Mouse (Mus musculus) cerebellum, adult 8-10 months (tissue): ENCODE measurements around the gene Akr1c14.
"Not testable (repeated sequence)": the region's sequence is repeated elsewhere in the genome, so short reads cannot be mapped to it uniquely, and the experiment has no call there.

Experiments used
- DNase-seq: peaks from one replicate; pipeline ENCODE4 v3.0.0; 2022

The Akr1c14 gene

GRCm38 (mm10) chr13:4048719-4049118, at the start of gene Akr1c14:
TSS of gene Akr1c14 (plus strand) at chr13:4049011.
- DNase-seq: no peak

GRCm38 (mm10) chr13:4001687-4002086, 47.1 kb upstream of the Akr1c14 start:
- peak; percentile 28 for DNase-seq

DNA sequence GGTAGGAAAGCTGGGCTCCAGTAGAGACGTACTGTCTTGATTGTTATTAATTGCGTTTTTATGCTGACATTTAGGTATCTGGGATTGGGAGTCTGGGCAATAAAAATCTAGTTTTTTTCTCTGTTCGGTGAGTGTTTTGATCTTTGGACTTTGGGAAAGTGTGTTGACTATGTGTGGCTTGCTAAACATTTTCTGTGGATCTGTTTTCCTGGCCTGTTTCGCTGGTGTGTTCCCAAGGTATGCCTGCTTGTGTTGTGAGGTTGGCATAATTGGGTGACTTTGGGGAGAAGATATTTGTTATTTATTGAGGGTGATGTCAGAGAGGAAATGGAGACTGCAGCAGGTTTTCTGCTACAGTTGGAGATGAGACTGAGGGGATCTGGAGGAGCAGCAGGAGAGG, 38.0 kb upstream of the Akr1c14 start:
- no peak for DNase-seq

DNA sequence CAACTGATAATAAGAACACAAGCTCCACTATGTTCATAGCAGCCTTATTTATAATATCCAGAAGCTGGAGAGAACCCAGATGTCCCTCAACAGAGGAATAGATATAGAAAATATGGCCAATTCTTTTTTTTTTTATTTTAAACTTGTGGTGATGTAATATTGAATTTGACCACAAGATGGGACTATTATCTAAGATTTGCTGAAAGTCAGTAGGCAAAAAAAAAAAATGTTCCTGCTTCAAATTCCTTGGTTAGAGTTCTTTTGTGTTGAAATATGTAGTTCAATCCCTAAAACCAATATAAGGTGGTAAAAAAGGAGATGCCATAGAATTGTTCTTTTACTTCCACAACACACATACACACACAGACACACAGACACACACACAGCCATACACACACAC, 35.0 kb upstream of the Akr1c14 start:
- DNase-seq: no peak

GRCm38 (mm10) chr13:4029897-4030296, 18.9 kb upstream of the Akr1c14 start:
- DNase-seq: no peak

- no peak for DNase-seq
Measured at GRCm38 (mm10) chr13:4032512-4032911, 16.3 kb upstream of the Akr1c14 start.

GRCm38 (mm10) chr13:4035052-4035451, 13.8 kb upstream of the Akr1c14 start:
- DNase-seq: no peak

GRCm38 (mm10) chr13:4046113-4046512, 2.7 kb upstream of the Akr1c14 start:
- no peak for DNase-seq

- DNase-seq: no peak
Measured at GRCm38 (mm10) chr13:4046841-4047240, 2.0 kb upstream of the Akr1c14 start.

DNA sequence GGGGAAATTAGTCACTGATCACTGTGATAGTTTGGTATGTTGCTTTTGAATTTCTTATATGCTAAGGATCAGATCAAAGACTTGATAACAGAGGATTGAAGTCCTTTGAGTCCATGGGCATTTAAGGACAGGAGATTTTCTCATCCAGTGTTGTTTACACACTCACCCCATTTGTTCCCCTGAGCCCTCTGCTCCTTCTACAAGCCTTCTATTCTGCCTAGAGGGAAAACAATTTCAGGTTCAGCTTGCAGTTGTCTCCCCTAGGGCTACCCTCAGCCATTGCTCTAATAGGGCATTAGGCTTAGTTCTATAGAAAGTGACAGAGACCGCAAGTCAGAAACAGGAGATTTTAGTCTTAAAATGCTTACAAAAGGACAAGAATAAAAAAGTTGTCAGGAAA, 585 bp upstream of the Akr1c14 start:
- no peak for DNase-seq

DNA sequence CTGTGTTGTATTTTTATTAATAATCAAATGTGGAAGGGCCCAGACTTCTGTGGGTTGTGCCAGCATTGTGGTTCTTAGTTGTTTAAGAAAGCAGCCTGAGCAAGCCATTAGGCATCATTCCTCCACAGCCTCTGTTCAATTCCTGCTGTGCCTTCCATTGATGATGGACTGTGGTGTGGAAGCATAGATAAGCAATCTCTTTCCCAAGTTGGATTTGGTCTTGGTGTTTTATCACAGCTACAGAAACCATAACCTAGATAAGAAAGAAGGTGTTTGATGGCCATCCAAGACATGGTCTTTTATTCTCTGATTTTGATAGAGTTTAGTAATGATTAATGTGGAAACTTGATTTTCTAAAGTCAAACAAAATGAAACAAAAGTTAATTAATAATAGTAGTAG, 844 bp downstream of the Akr1c14 start:
- no peak for DNase-seq

DNA sequence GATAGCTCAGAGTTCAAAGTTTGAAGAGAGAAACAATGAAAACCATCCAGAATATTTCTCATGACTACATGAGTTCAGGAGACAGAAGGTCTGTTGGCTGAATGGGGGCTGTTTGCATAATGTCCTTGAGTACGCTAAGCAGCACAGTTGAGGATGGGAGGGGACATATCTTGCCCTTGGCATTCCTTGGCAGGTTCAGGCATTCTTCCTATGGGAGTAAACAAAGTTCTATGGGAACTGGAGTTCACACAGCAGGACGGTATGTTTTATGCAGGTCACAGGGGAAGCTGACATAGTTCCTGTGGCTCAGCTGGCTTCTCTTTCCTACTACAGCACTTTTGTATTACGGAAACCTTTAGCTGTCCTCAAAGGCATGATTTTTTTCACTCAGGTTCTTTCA, 6.6 kb downstream of the Akr1c14 start:
- no peak for DNase-seq

DNA sequence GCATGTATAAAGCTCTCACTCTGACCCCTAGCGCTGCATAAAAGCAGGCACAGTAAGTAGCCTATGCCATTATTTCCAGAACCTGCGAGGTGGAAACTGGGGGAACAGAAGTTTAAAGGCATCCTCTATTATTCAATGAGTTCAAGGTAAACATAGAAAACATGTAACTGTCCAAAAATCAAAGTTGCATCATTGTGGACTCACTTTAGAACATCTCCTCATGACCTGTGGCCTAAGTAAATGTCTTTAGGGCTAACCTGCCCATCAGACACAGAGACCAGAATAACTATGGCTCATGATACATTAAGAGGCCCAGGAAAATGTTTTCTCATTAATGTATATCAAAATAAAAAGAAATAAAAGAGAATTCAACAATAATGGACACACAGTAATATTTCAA, 7.4 kb downstream of the Akr1c14 start:
- no peak for DNase-seq

- DNase-seq: not testable (repeated sequence)
Measured at GRCm38 (mm10) chr13:4058239-4058638, 9.4 kb downstream of the Akr1c14 start.

DNA sequence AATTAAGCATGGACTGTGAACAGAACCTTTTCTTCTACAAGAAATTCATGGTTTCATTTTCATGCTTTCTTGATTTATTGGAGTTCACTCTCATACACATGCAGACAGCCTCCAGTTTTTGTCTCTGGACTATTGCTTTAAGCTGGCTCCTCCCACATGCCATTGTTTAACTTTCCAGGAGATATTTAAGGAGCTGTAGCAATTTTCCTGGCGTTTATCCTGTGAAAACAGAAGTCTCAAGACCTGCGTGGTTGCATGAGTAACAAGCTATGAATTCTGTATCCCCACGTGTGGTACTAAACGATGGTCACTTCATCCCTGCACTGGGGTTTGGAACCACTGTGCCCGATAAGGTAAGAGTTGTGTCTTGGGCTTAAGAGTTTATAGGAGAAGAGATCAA, 10.6 kb downstream of the Akr1c14 start:
- DNase-seq: no peak

GRCm38 (mm10) chr13:4060214-4060730, 11.5 kb downstream of the Akr1c14 start:
- DNase-seq: no peak

DNA sequence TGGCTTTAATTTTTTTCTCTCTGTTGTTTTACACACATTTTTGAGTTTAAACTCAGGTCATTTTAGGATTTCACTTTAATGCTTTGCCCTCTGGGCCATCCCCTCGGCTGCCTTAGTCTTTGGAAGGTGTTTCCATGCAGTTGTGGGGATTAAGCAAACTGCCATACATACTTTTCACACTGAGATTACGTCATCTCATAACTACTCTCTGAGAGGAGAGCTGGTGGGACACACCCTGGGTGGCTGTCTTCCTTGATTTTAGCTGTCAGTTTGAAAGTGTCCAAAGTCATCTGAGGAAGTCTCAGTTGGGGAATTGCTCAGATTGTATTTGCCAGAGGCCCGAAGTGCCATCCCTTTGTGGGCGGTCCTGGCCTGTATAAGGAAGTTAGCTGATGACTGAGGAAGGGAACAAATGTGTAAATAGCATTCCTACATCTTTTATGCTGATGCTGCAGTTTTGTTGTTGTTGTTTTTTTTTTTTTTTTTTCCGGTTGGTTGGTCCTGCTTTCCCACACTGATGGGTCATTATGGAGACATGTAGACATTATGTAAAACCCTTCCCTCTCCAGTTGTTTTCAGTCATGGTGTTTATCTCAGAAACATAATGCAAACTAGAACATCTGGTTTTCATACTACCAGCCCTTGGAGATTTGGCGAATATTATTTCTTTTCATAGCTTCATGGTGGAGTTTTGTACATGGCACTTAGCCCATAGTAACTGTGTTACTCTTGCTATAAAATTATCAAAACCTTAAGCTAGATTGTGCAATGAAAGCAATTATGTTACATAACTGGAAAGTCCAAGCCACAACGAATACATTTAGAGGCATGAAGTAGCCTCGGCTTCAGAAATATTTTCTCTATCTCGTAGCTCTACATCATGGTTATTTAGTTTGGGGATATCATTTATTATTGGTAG, 28.0 kb downstream of the Akr1c14 start:
- DNase-seq: no peak

DNA sequence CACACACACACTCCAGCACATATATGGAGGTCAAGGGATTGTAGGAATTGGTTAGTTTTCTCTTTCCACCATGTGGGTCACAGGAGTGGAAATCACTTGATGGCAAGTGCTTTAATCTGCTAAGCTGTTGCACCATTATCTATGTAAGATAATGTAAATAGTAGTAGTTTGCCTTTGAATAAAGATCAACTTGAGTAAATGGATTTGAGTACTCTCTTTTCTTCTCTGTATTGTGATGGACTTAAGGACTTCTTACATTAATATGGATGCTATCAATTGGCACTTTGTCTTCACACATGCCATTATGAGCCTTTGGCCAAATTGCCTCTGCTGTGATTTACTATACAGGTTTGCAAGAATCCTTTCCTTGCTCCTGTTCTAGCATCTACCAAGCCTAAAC, 31.1 kb downstream of the Akr1c14 start:
- no peak for DNase-seq

DNA sequence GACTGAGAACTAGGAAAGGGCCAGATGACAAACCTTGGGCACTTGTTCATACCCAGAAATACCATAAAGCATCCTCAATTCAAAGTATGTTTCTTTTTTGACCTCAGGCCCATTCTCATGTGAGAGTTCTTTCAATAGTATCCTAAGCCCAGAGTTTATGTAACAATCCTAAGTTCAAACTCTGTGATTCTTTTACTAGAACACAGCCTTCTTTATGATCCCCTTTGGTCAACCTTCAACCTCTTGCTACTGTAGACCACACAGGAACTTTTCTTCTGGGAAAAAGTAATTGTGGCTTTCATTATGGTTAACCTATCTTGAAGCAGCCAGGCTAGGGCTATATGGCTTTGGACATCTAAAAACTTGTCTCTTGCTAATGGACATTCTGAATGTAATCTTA, 52.9 kb downstream of the Akr1c14 start:
- DNase-seq: no peak

- DNase-seq: no peak
Measured at GRCm38 (mm10) chr13:4102721-4103120, 53.9 kb downstream of the Akr1c14 start.

DNA sequence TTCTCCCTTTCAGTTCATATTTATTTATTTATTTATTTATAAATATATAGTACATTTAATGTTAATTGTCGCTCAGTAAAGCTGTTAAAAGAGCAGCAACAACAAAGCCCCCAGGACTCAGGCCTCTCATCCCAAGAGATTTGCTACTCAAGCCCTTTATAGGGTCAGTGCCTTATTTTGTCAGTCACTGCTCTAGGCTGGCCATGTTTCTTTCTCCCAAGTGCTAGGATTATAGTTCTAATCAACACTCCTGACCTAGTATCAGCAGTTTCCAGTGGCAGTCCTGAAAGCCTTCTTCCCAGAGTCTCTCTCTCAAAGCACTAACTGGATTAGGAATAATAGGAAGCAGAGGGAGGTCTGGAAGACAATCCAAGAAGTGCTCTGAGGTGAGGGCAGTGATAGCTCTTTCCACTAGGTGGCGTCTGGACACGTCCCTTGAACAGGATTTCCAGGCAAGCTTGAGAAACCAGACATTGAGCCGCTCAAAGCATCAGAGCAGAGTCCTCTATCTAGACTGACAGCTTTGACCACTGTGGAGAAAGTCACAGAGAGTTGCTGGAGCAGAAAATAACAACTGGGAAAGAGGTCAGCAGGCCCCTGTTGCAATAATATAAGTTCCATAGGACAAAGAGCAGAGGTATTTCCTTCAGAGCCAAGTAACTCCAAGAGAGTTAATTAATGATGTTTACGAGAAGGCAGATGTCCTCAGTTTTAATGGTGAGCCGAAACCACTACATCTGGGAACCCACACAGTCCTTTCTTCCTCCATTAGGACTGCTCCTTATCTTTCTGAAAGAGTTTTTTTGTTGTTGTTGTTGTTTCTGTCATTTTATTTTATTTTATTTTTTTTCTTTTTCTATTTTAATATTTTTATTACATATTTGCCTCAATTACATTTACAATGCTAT, 61.7 kb downstream of the Akr1c14 start:
- DNase-seq: peak; percentile 16

DNA sequence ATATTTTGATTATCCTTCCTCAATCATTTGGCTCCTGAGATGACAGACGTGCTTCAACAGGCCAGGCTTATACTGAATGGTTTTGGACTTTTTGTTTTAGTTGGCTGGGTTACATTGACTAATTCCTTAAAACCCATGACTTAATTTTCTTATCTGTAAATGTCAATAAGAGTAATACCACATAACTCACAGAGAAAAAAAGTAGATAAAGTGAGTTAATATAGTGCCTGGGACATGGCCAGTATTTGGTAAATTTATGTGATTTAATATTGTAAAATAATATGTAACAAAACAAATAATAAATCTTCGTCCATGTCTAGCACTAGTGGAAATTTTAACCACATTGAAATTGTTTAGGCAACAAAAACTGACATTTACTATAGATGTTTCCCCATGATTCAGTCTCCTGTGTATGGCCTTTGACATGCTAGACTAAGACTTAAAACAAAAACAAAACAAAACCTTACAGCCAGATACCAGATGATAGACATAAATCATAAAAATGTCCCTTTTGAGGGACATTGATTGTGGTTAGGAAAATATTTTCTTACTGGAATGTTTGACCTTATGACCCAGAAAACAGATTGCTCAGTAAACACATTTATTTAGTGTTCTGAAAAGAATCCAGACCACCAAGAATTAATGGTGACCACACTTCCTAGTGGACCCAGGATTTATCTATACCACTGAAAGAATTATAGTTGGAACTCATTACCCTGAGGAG, 70.5 kb downstream of the Akr1c14 start:
- no peak for DNase-seq

DNA sequence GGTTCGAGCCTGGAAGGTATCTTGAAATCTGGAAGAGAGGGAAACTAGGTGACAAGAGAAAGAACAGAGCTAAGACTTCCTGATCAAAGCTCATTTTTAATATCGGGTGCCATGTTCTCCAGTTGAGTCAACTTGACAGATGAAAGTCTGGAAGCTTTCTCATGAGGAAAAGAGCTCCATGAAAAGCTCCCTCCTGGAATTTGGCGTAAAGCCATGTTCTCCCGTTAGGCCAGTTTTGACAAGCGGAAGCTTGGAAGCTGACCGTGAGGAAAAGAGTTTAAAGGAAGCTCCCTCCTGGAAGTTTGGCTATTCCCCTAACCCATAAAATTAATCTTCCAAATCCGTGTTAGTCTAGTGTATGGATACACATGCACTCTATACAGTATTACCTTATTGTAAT, 74.3 kb downstream of the Akr1c14 start:
- no peak for DNase-seq
